Mouse (Mus musculus) left cerebral cortex, postnatal 10 days (tissue): Measurements from ENCODE around the gene Psma7. TPM values are rescaled to one million over a fixed set of nuclear protein-coding genes. Genes with fewer than 3 reads are reported as not detected.

Experiments used
- DNase-seq, 2 experiments: peaks; one replicate each; pipeline ENCODE4 v3.0.0; 2021 to 2022; ENCODE audit warnings: low spot score in 2 of 2, mixed read lengths in 1 of 2; ENCODE audit errors: extremely low spot score in 1 of 2
- intact Hi-C: fragments of 180-260 bp; cut with DNase I; formaldehyde crosslinking; loops from one replicate; pipeline ENCODE4 v1.15.1; 2025
- total RNA-seq, 2 experiments: library from RNA; stranded (reverse); gene quantifications; 2 replicates each; pipeline ENCODE4 v1.2.3; 2021

Gene Psma7
- total RNA-seq, 2 experiments from 2014 or later = 214 to 221 TPM

DNA sequence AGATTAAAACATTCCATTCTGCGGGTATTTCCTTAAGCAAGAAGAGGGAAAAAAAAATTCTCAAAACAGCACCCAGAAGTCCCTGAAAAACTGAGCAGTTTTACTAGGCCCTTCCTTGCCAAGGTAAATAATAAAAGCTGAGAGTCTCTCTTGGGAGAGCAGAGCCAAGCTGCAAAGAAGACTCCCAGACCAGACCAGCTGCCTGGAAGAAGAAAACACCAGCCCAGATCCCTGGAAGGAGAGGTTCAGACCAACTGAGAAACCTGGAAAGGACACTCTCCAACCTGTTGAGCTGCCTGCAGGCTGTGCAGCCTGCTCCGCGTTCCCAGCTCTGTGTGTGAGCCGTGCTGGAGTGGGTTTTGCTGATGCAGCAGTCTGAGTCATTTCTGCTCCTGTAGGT lies 24.6 kb downstream of the Psma7 start:
- intact Hi-C loops = no loop called here
- no peak for DNase-seq

- intact Hi-C loops = no loop called here
- DNase-seq = no peak
These were observed 28.5 kb downstream of the Psma7 start for GRCm38 (mm10) chr2:180013686-180014085.

DNA sequence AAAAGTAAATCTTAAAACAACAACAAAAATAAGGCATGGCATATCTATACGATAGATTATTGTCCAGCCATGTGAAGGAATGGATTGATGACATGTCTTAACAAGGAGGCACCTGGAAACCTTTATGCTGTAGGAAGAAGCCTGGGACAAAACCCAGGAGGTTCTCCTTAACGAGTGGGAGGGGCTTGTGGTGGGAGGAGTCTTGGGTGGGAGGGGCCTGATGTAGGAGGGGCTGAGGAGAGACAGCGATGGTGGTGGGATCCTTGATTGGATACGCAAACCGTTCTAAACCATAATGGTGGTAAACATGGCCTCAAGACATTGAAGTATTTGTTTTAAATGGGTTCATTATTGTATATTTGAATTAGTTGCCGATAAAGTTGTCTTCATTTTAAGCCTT lies 30.9 kb downstream of the Psma7 start:
- no peak for DNase-seq
- intact Hi-C loops = no loop called here

DNA sequence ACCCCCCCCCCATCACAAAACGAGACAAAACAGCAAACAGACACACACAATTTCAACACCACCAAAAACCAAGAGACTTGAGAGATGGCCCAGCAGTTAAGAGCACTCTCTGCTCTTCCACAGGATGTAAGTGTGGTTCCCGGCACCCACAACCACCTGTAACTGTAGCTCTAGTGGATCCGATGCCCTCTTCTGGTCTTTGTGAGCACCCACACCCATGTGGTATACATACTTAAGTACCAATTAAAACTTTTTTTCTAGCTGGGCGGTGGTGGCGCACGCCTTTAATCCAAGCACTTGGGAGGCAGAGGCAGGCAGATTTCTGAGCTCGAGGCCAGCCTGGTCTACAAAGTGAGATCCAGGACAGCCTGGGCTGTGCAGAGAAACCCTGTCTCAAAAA lies 31.5 kb downstream of the Psma7 start:
- intact Hi-C loops = no loop called here
- no peak for DNase-seq

GRCm38 (mm10) chr2:180006352-180007017 lies 35.7 kb downstream of the Psma7 start:
- DNase-seq = no peak
- intact Hi-C loops = no loop called here

DNA sequence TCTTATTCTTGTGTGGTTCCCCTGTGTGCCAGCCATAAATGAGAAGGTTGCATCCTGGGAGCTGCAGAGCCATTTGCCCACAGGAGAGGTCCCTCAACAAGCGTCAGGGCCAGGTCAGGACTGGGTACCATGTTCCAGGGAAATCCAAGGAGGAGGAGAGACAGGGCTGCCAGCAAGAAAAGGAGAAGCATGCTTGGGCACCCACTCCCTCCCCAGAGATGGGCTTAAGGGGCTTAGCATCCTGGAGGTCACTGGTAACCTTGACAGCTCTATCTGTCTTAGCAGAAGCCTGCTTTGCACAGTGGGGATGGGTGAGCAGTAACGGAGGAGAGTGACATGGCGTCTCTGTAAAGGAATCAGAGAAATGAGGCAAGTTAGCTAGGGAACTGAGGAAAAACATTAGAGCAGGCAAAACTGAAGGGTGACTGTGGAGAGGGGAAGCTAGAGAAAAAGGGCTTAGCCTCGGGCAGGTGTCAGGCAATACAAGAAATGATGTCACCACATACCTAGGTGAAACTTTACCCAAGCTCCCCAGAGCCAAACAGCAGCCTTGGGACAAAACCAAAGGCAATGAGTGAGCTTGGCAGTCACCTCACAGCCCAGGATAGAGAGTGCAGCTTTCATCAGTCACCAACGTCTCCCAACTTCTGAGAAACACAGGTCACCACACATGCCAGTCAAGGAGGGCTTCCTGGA lies 36.4 kb downstream of the Psma7 start:
- intact Hi-C loops = no loop called here
- DNase-seq = no peak

- intact Hi-C loops = no loop called here
- no peak for DNase-seq
These were observed 40.6 kb downstream of the Psma7 start for GRCm38 (mm10) chr2:180001635-180002034.

GRCm38 (mm10) chr2:179998431-179998830 lies 43.8 kb downstream of the Psma7 start:
- intact Hi-C loops = no loop called here
- no peak for DNase-seq

DNA sequence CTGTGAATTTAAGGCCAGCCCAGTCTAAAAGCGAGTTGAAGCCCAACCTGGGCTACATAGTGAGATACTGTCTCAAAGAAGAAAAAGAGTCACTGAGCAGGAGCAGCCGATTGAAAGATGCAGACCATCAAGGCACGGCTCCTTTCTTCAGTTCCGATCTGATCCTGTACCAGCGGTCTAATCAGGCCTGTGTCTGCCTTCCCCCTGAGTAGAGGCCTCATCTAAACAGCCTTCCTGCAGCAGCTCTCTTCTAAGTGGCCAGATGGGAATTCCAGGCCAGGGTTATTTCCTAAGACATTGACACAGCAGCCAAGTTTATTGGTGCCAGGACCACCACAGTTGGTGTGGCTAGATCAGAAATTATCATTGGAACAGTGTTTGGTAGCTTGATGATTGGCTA lies 49.2 kb downstream of the Psma7 start:
- DNase-seq = no peak
- intact Hi-C loops = no loop called here

DNA sequence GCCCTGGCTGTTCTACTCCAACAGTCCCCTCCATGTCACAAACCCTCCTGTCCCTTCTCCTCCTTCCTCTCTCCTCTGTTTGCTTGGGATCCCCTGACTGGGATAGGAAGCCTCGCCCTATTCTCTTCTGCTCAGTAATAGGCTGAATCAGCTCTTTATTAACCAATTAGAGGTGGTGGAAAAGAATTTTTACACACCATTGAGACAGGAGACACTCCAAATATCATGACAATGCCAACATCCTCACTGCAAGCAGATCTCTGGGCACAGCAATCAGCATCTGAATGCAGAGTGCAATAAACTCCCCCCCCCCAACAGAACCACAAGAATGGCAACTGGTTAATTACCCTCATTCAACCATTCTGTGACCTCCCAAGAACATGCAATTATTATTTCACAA lies 53.1 kb downstream of the Psma7 start:
- DNase-seq = no peak
- intact Hi-C loops = no loop called here

DNA sequence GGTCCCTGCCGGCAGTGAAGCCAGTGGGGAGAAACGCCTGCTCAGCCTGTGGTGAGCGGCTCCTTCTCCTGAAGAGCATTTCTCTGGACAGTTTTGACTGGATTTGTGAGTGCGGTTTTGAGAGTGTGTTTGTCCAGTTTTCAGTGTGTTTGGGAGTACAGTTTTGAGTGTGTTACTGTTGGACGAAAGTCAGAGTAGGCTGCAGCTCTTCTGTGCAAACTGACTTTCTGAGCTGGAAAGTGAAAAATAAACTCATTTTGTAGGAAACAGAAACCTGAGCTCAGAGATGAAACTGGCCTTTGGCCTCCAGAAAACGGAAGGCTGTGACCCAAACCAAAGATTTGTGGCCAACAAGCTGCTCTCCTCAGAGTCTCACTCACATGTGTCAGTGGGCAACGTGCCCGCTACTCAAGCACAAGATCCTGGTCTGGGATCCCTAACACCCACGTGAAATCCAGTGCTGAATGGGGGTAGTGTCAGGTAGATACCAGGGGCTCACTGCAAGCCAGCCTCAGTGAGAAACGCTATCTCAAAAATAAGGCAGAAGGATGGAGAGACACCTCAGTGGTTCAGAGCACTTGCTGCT lies 55.7 kb downstream of the Psma7 start:
- DNase-seq = no peak

More for the DNA sequence above, 55.7 kb downstream of the Psma7 start:
- intact Hi-C loops = no loop called here

Other genes with a start within 250 kb of the Psma7 start
- gene Taf4, start 65.8 kb downstream of the Psma7 start, total RNA-seq = 10 to 100 TPM; 19.5 to 20.9 TPM
- gene Lsm14b, start 17.4 kb downstream of the Psma7 start, total RNA-seq = 100 to 1,000 TPM; 142 to 143 TPM
- gene Ss18l1, start 76 bp upstream of the Psma7 start, total RNA-seq = 10 to 100 TPM; 35.8 to 37.3 TPM
- gene Mtg2, start 28.2 kb upstream of the Psma7 start, total RNA-seq = 10 to 100 TPM; 16.2 to 17.5 TPM
- 10 to 100 TPM; 35.9 to 42.1 TPM for gene Hrh3, start 62.1 kb upstream of the Psma7 start, total RNA-seq
- gene Osbpl2, start 76.9 kb upstream of the Psma7 start, total RNA-seq = 10 to 100 TPM; 54.1 to 58.4 TPM
- 100 to 1,000 TPM; 111 to 112 TPM for gene Adrm1, start 129.1 kb upstream of the Psma7 start, total RNA-seq
- 1 to 10 TPM; 7.1 to 9.4 TPM for gene Lama5, start 183.4 kb upstream of the Psma7 start, total RNA-seq
- 100 to 1,000 TPM; 551 to 611 TPM for gene Rps21, start 214.9 kb upstream of the Psma7 start, total RNA-seq
- 10 to 100 TPM; 37.6 TPM for gene Cables2, start 231.1 kb upstream of the Psma7 start, total RNA-seq
- gene Rbbp8nl, start 247.4 kb upstream of the Psma7 start, total RNA-seq = not detected